Comparison of ENCODE assay signal across 9 mouse cellular contexts in genomic region chr10:121206743-121207039, GRCm38 (mm10).
DNase-seq lines count a peak whose midpoint lies in the region; ATAC-seq lines count a peak whose summit lies in the region.
"Had no signal": no experiment of that assay in that cellular context is flagged by ENCODE, and none has a peak within 500 bp of the region (broad histone marks: within the 10 kb centered on the region; RNA-seq: fewer than 3 reads in every experiment).

No protein-coding gene starts in this region.

- H3K36me3 ChIP-seq in heart, embryonic 14.5 days (ENCODE audit: control insufficient read depth, insufficient read depth, low read length): no peaks in the 10 kb centered on the region
- H3K36me3 ChIP-seq in embryonic facial prominence, embryonic 12.5 days: no peaks in the 10 kb centered on the region
- no peaks in the 10 kb centered on the region for H3K36me3 ChIP-seq in hindbrain, embryonic 11.5 days (ENCODE audit: control insufficient read depth, insufficient read depth, low read length)
- no peaks in the 10 kb centered on the region for H3K36me3 ChIP-seq in midbrain, embryonic 11.5 days (ENCODE audit: control insufficient read depth, insufficient read depth, low read length)

- H3K4me1 ChIP-seq in heart, embryonic 14.5 days (ENCODE audit: control insufficient read depth in 2 of 2, insufficient read depth in 2 of 2, low read length in 2 of 2): peaks cover 8 to 12% of the 10 kb centered on the region in 2 experiments
- H3K4me1 ChIP-seq in embryonic facial prominence, embryonic 12.5 days: peaks cover 12% of the 10 kb centered on the region
- H3K4me1 ChIP-seq in hindbrain, embryonic 11.5 days (replicated peaks; ENCODE audit: control insufficient read depth, insufficient read depth, low read length): no peaks in the 10 kb centered on the region; the same call in 1 of the 2 replicates
- H3K4me1 ChIP-seq in midbrain, embryonic 11.5 days (ENCODE audit: control insufficient read depth, insufficient read depth, low read length): peaks cover 11% of the 10 kb centered on the region

- 0 out of 2 replicates have a peak overlapping the region, but pooled peaks have one; percentile 5 for H3K4me2 ChIP-seq in heart, embryonic 14.5 days (ENCODE audit: low read length)
- H3K4me2 ChIP-seq in embryonic facial prominence, embryonic 12.5 days (replicated peaks): no peak overlapping the region
- H3K4me2 ChIP-seq in hindbrain, embryonic 11.5 days (replicated peaks; ENCODE audit: low read depth, low read length): 0 out of 2 replicates have a peak overlapping the region, but pooled peaks have one; percentile 11
- peak overlapping the region; percentile 19; the same call in 1 of the 2 replicates for H3K4me2 ChIP-seq in midbrain, embryonic 11.5 days

- ATAC-seq in heart, embryonic 14.5 days (ENCODE audit: insufficient number of reproducible peaks, insufficient read depth, low FRiP score, low read depth): no peak
- ATAC-seq in embryonic facial prominence, embryonic 12.5 days (ENCODE audit: insufficient number of reproducible peaks, insufficient read depth, low FRiP score, low TSS enrichment): no peak
- ATAC-seq in hindbrain, embryonic 11.5 days (ENCODE audit: low FRiP score): 0 out of 2 replicates have a peak, but pooled peaks have one; percentile 30
- no peak for ATAC-seq in midbrain, embryonic 11.5 days (ENCODE audit: low FRiP score)

- no peak overlapping the region for H3K4me3 ChIP-seq in heart, embryonic 14.5 days (ENCODE audit: control insufficient read depth in 1 of 2, insufficient read depth in 1 of 2, low read depth in 1 of 2, low read length in 2 of 2)
- no peak overlapping the region for H3K4me3 ChIP-seq in embryonic facial prominence, embryonic 12.5 days
- H3K4me3 ChIP-seq in hindbrain, embryonic 11.5 days (ENCODE audit: low read depth, low read length): no peak overlapping the region
- H3K4me3 ChIP-seq in midbrain, embryonic 11.5 days (ENCODE audit: low read depth, low read length): no peak overlapping the region

- no peak for DNase-seq in heart, adult 9 months (ENCODE audit: low spot score in 2 of 2)
- no peak for DNase-seq in hindbrain, embryonic 11.5 days (ENCODE audit: low spot score)
- DNase-seq in midbrain, embryonic 11.5 days (ENCODE audit: low spot score, missing footprints): no peak
- no peak for DNase-seq in spleen, adult 12 weeks (ENCODE audit: low spot score)
- DNase-seq in layer of hippocampus, adult 9-11 months: no peak
- no peak for DNase-seq in layer of hippocampus, adult 9-10 months (ENCODE audit: low spot score)
- DNase-seq: adrenal gland, adult 8-10 months had no signal

- WGBS in heart, embryonic 14.5 days: 81% methylated on average over 3 of the region's 3 CpGs
- 67% methylated on average over 3 of the region's 3 CpGs for WGBS in embryonic facial prominence, embryonic 12.5 days
- 64% methylated on average over 3 of the region's 3 CpGs for WGBS in hindbrain, embryonic 11.5 days
- 57% methylated on average over 3 of the region's 3 CpGs for WGBS in midbrain, embryonic 11.5 days

- H3K27ac ChIP-seq in heart, embryonic 14.5 days (replicated peaks in 1 of 2; ENCODE audit: control insufficient read depth in 1 of 2, insufficient read depth in 1 of 2, low read depth in 2 of 2, low read length in 2 of 2): peak overlapping the region; percentile 27 to 59; a peak in 3 of 4 replicates
- peak overlapping the region; percentile 67 for H3K27ac ChIP-seq in embryonic facial prominence, embryonic 12.5 days
- H3K27ac ChIP-seq in hindbrain, embryonic 11.5 days (ENCODE audit: low read depth, low read length): peak overlapping the region; percentile 56
- H3K27ac ChIP-seq in midbrain, embryonic 11.5 days (ENCODE audit: low read depth, low read length): peak overlapping the region; percentile 67

- no peaks in the 10 kb centered on the region for H3K9me3 ChIP-seq in heart, embryonic 14.5 days (ENCODE audit: control insufficient read depth, low read length)
- no peaks in the 10 kb centered on the region for H3K9me3 ChIP-seq in embryonic facial prominence, embryonic 12.5 days
- H3K9me3 ChIP-seq in hindbrain, embryonic 11.5 days (ENCODE audit: control insufficient read depth, low read length): no peaks in the 10 kb centered on the region
- no peaks in the 10 kb centered on the region for H3K9me3 ChIP-seq in midbrain, embryonic 11.5 days (ENCODE audit: control insufficient read depth, low read length)

- H3K9ac ChIP-seq in heart, embryonic 14.5 days (ENCODE audit: low read length): no peak overlapping the region
- no peak overlapping the region for H3K9ac ChIP-seq in embryonic facial prominence, embryonic 12.5 days
- H3K9ac ChIP-seq in hindbrain, embryonic 11.5 days (ENCODE audit: low read depth, low read length): no peak overlapping the region
- no peak overlapping the region for H3K9ac ChIP-seq in midbrain, embryonic 11.5 days (ENCODE audit: low read length)

- no peaks in the 10 kb centered on the region for H3K27me3 ChIP-seq in heart, embryonic 14.5 days (ENCODE audit: control insufficient read depth, insufficient read depth, low read length)
- no peaks in the 10 kb centered on the region for H3K27me3 ChIP-seq in embryonic facial prominence, embryonic 12.5 days
- no peaks in the 10 kb centered on the region for H3K27me3 ChIP-seq in hindbrain, embryonic 11.5 days (ENCODE audit: control insufficient read depth, insufficient read depth, low read length)
- H3K27me3 ChIP-seq in midbrain, embryonic 11.5 days (ENCODE audit: control insufficient read depth, insufficient read depth, low read length): no peaks in the 10 kb centered on the region
